Mouse (Mus musculus) neural tube, embryonic 13.5 days (tissue): ENCODE data around the gene Aldh2. TPM values are rescaled to one million over a fixed set of nuclear protein-coding genes. Genes with fewer than 3 reads are reported as not detected.
"Not testable (repeated sequence)": the region's sequence is repeated elsewhere in the genome, so short reads cannot be mapped to it uniquely, and the experiment has no call there.

Experiments used
- ATAC-seq: fragments of 200-750 bp; cut with Nextera tagmentation; 2 replicates; pipeline ENCODE4 v1.8.0; 2017; ENCODE audit warnings: low read depth, mild to moderate bottlenecking, moderate TSS enrichment, moderate library complexity
- H3K27ac ChIP-seq: fragments of 300-500 bp; sonication (generic); replicated peaks from 2 replicates; pipeline ENCODE4 v1.5.1; 2015; ENCODE audit warnings: moderate library complexity, mild to moderate bottlenecking, inconsistent platforms
- H3K27me3 ChIP-seq: fragments of 300-500 bp; sonication (generic); 2 replicates; pipeline ENCODE4 v1.6.1; 2015; ENCODE audit warnings: mild to moderate bottlenecking, inconsistent platforms
- H3K36me3 ChIP-seq: fragments of 300-500 bp; sonication (generic); 2 replicates; pipeline ENCODE4 v1.6.1; 2015; ENCODE audit warnings: mild to moderate bottlenecking, inconsistent platforms
- H3K4me1 ChIP-seq: fragments of 300-500 bp; sonication (generic); replicated peaks from 2 replicates; pipeline ENCODE4 v1.6.1; 2015; ENCODE audit warnings: inconsistent platforms
- H3K4me2 ChIP-seq: fragments of 300-500 bp; sonication (generic); 2 replicates; pipeline ENCODE4 v1.6.1; 2015; ENCODE audit warnings: inconsistent platforms, mild to moderate bottlenecking, moderate library complexity
- H3K4me3 ChIP-seq: fragments of 300-500 bp; sonication (generic); 2 replicates; pipeline ENCODE4 v1.5.1; 2015; ENCODE audit warnings: mild to moderate bottlenecking, inconsistent platforms
- H3K9ac ChIP-seq: fragments of 300-500 bp; sonication (generic); 2 replicates; pipeline ENCODE4 v1.6.1; 2015; ENCODE audit warnings: moderate library complexity, mild to moderate bottlenecking, inconsistent platforms
- H3K9me3 ChIP-seq: fragments of 300-500 bp; sonication (generic); 2 replicates; pipeline ENCODE4 v1.6.1; 2016; ENCODE audit warnings: inconsistent platforms
- WGBS: fragments of 180-500 bp; shearing (Covaris S2); methylation state at CpG from one replicate; pipeline ENCODE4 v1.1.7; 2015; 5-methylcytosine and 5-hydroxymethylcytosine counted together
- polyA plus RNA-seq: library from polyadenylated mRNA; unstranded; fragments of >200 nt; fragmentation: Nextera tagmentation; extraction: Ambion mirVana; gene quantifications from 2 replicates; pipeline ENCODE4 v1.2.1, GENCODE M21; 2015

Gene Aldh2
- polyA plus RNA-seq, 1 experiment from 2014 or later = 133 TPM

DNA sequence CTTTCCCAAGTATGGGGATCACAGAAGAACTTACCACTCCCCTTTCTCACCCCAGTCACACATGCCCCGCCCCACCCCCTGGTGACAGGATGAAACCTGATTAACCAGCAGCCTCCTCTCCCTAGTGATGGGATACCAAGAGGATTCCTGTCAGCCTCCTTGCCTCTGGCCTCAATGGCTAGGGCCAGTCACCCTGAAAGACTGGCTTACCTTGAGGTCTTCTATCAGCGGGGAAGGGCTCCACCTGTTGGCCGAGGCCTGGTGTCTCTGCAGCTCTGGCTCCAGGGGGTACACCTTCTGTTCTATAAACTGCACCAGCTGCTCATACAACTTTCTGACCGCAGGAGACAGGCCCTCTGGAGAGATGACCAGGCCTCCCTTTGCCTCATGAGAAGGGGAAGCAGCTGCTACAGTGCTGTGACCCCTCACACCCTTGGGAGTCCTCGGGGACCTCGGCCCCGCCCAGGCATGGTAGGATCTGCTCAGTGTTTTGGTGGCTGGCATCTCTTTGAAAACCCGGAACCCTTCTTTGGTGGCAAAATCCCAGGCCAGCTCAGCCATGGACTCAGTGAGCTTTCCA lies 16.0 kb upstream of the Aldh2 start:
- not testable (repeated sequence) for H3K9me3 ChIP-seq, ATAC-seq, H3K36me3 ChIP-seq, H3K4me3 ChIP-seq, H3K4me2 ChIP-seq, H3K4me1 ChIP-seq, H3K27ac ChIP-seq, H3K27me3 ChIP-seq, H3K9ac ChIP-seq
- WGBS = 42% methylated on average over 7 of the region's 8 CpGs

DNA sequence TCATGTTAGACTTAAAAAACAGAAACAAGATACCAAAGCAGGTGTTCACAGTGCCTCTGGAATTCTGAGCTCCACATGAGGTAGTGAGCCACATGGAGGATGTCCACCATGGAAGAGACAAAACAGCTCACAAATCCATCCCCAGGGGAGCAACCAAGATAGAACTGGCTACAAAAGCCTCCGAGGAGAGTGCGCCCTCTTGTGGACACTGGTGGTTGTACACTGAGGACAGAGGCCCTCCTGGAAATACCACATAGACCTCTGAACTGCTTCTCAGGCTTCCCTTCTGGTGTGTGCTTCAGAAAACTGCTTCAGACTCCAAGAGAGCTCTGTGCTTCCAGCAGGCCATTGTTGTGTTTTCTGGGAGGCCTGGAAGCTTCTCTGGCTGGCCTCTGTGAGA lies 12.5 kb upstream of the Aldh2 start:
- Histone ChIP-seq H3K9me3 (no peaks in the 10 kb centered on the region), H3K4me3 (no peak overlapping the region), H3K4me2 (no peak overlapping the region), H3K36me3 (no peaks in the 10 kb centered on the region), H3K27me3 (no peaks in the 10 kb centered on the region), H3K9ac (no peak overlapping the region), H3K27ac (no peak overlapping the region), H3K4me1 (0 out of 2 replicates have a peak, but pooled peaks cover 4% of the 10 kb centered on the region)
- no peak for ATAC-seq
- WGBS = 0% methylated on average over 2 of the region's 2 CpGs

DNA sequence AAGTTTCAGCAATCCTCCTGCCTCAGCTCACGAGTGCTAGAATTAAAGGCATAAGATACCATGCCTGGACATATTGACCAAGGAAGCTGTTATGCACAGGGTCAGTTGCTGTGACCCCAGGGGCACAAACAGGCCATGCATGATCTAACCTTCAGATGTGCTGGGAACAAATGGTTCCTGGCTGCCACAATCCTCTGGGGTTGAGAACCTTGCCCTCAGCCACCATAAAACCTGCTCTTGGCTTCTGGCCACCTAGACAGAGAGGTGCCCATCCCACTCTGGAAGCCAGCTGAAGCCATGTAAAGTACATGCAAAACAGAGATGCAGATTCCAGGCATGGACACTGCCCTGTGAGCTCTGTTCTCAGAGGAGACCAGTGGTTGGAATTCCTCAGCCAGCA lies 10.2 kb upstream of the Aldh2 start:
- whole genome bisulfite sequencing = 85% methylated on average over 1 of the region's 1 CpGs

DNA sequence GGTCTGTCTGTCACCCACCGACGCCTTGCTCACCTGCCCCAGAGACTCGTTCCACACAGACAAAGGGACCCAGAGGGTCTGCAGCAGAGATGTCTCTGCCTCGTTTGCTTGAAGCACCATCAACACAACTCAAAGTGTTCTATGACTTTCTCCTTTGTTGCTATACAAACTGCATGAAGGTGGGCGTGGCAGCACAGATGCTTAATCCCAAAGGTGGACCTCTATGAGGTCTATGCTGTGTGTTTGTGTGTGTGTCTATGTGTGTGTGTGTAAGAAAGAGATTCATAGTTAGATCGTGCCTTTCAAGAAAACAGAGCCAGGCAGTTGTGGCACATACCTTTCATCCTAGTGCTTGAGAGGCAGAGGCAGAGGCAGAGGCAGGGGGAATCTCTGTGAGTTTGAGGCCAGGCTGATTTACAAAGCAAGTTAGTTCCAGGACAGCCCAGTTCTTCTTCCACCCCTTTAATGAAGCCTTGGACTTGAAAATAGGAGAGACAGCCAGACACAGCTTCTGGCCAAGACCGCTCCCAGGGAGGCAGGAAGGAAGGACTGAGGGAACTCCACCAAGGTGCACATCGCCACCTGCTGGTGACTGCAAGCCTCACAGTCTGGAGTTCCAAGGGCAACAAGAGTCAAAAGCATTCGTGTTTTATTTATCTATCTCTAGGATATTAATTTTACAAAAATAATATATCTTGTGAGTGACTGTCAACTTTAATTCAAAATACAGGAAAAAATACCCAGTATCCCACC lies 8.1 kb upstream of the Aldh2 start:
- 0 out of 2 replicates have a peak, but pooled peaks cover 4% of the 10 kb centered on the region for H3K4me1 ChIP-seq
- 31% methylated on average over 9 of the region's 9 CpGs for WGBS
- H3K9ac ChIP-seq = peak overlapping the region; percentile 41; the same call in 1 of the 2 replicates
- ATAC-seq = no peak
- no peaks in the 10 kb centered on the region for H3K27me3 ChIP-seq
- no peak overlapping the region for H3K4me3 ChIP-seq
- no peak overlapping the region for H3K4me2 ChIP-seq
- H3K9me3 ChIP-seq = no peaks in the 10 kb centered on the region
- no peak overlapping the region for H3K27ac ChIP-seq
- H3K36me3 ChIP-seq = no peaks in the 10 kb centered on the region

More for the DNA sequence above, 10.2 kb upstream of the Aldh2 start:
- not testable (repeated sequence) for H3K27me3 ChIP-seq, H3K27ac ChIP-seq, H3K9ac ChIP-seq, H3K36me3 ChIP-seq, H3K9me3 ChIP-seq, H3K4me3 ChIP-seq, ATAC-seq, H3K4me2 ChIP-seq, H3K4me1 ChIP-seq

DNA sequence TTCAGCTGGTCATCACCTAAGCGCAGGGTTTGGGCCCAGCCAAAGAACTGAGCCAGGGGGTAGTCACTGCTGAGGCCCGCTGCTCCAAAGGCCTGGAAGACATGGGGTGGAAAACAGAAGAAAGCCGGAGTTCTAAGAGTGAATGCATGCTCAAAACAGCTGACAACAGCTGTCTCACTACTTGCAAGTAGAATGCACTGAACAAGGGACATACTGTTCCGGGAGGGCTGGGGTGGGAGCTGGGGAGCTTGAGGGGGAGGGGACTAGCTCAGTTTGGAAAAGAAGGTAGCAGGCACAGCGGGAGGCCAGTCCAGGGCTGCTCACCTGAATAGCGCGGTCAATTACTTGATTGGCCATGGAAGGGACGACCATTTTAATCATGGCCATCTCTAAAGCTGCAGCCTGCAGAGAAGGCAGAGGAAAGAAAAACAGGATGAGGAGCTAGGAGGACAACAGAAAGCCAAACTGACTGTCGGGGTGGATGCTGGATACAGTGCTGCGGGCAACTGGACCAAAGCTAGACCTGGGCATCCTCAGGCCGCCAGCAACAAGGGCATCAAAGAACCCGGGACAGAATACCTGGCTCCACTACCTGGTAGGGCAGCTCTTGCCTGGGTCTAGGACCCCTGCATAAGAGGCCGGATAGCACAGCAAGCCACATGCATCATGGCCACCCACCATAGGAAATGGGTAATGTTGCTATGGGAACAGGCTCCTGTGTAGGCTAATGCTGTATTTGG lies 5.4 kb upstream of the Aldh2 start:
- no peaks in the 10 kb centered on the region for H3K36me3 ChIP-seq
- H3K4me2 ChIP-seq = no peak overlapping the region
- H3K9me3 ChIP-seq = no peaks in the 10 kb centered on the region
- no peak overlapping the region for H3K27ac ChIP-seq
- WGBS = 59% methylated on average over 13 of the region's 13 CpGs
- H3K4me1 ChIP-seq = peaks cover 14% of the 10 kb centered on the region
- no peak overlapping the region for H3K9ac ChIP-seq
- no peak for ATAC-seq
- 0 out of 2 replicates have a peak, but pooled peaks cover 4% of the 10 kb centered on the region for H3K27me3 ChIP-seq
- H3K4me3 ChIP-seq = no peak overlapping the region

DNA sequence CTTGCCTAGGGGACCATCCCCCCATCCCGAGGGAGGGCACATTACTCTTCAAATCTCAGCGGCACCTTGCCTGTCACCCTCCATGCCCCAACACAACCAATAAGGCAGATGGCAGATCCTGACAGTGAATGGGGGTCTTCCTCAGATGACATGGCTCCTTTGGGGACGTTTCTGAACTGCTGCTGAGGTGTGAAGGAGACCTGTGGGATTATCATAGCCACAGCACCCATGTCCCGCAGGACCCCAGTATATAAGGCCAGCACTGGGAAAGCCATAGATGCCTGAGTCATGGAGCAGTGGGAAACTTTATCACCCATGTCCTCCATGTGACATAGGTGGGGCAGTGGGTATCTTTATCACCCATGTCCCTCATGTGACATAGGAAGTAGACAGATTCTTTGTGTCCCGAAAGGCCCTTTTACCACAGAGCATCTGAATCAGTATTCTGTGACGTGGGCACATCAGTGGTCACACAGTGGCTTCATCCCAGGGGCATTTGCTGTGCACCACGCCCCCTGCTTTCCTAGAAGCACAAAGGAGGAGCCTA lies 4.4 kb upstream of the Aldh2 start:
- no peak overlapping the region for H3K9ac ChIP-seq
- H3K4me3 ChIP-seq = no peak overlapping the region
- no peak overlapping the region for H3K27ac ChIP-seq
- 0 out of 2 replicates have a peak, but pooled peaks cover 4% of the 10 kb centered on the region for H3K27me3 ChIP-seq
- H3K4me1 ChIP-seq = peaks cover 22% of the 10 kb centered on the region
- ATAC-seq = no peak
- 74% methylated on average over 7 of the region's 7 CpGs for WGBS
- no peaks in the 10 kb centered on the region for H3K36me3 ChIP-seq
- no peaks in the 10 kb centered on the region for H3K9me3 ChIP-seq
- H3K4me2 ChIP-seq = no peak overlapping the region

DNA sequence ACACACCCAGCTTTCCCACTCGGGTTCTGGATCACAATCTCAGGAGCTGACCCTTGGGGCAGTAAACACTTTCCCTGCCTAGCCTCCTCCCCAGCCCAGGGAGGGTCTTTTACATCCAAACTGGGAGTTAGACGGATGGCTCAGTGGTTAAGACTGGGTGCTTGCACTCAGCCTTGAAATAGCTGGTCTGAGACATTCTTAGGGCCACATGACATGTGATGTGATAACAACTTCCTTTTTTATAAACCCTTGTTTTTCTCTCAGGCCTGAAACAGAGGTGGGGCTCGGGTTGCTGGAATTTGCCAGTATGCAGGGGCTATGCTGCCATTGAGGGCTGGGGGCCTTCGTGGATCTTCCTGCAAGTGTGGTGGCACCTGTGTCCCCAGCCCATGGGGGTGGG lies 3.7 kb upstream of the Aldh2 start:
- no peaks in the 10 kb centered on the region for H3K9me3 ChIP-seq
- ATAC-seq = no peak
- 0 out of 2 replicates have a peak, but pooled peaks cover 4% of the 10 kb centered on the region for H3K27me3 ChIP-seq
- no peak overlapping the region for H3K4me3 ChIP-seq
- no peak overlapping the region for H3K27ac ChIP-seq
- peaks cover 29% of the 10 kb centered on the region for H3K4me1 ChIP-seq
- H3K36me3 ChIP-seq = no peaks in the 10 kb centered on the region
- H3K9ac ChIP-seq = no peak overlapping the region
- WGBS = 76% methylated on average over 4 of the region's 4 CpGs
- no peak overlapping the region for H3K4me2 ChIP-seq

DNA sequence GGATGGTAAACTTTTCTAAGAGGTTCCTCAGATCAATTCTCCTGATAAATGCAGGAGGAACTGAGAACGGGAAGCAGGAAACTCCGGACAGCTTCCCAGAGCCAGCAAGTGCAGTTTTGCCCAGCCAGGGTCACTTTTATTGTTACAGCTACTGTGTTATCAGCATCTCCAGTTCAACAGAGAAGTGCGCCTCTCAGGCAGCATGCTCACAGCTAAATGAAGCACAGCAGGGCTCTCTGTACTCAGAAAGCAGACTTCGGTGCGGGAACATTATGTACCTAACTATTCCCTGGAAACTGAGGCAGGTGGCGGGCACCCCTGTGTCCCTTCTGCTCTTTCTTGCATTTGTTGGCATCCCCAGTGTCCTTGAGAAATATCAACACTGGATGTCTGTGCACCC lies 2.6 kb upstream of the Aldh2 start:
- Histone ChIP-seq H3K27me3 (0 out of 2 replicates have a peak, but pooled peaks cover 4% of the 10 kb centered on the region), H3K36me3 (no peaks in the 10 kb centered on the region), H3K27ac (no peak overlapping the region), H3K4me1 (peaks cover 32% of the 10 kb centered on the region), H3K4me2 (no peak overlapping the region), H3K4me3 (no peak overlapping the region), H3K9ac (no peak overlapping the region), H3K9me3 (no peaks in the 10 kb centered on the region)
- WGBS = 84% methylated on average over 6 of the region's 6 CpGs
- ATAC-seq = no peak

DNA sequence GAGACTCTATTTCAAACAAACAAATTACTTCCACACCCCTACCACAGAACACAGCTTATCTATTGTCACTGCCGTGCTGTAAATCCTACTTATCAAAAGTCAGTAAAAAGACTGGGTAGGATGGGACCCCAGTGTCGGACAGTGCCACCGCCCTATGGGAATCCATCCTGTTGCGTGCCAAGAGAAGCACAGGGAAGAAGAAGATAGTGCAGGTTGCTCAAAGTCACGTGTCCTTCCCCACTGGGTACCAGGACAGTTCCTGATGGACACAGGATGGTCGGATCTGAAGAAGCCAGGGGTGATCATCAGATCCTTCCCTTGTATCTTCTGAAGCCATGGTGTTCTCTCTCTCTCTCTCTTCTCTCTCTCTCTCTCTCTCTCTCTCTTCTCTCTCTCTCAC lies 2.1 kb upstream of the Aldh2 start:
- no peak overlapping the region for H3K4me3 ChIP-seq
- peaks cover 32% of the 10 kb centered on the region for H3K4me1 ChIP-seq
- no peak for ATAC-seq
- 0 out of 2 replicates have a peak, but pooled peaks cover 4% of the 10 kb centered on the region for H3K27me3 ChIP-seq
- 78% methylated on average over 6 of the region's 6 CpGs for WGBS
- H3K4me2 ChIP-seq = no peak overlapping the region
- no peaks in the 10 kb centered on the region for H3K36me3 ChIP-seq
- no peaks in the 10 kb centered on the region for H3K9me3 ChIP-seq
- no peak overlapping the region for H3K27ac ChIP-seq
- no peak overlapping the region for H3K9ac ChIP-seq

DNA sequence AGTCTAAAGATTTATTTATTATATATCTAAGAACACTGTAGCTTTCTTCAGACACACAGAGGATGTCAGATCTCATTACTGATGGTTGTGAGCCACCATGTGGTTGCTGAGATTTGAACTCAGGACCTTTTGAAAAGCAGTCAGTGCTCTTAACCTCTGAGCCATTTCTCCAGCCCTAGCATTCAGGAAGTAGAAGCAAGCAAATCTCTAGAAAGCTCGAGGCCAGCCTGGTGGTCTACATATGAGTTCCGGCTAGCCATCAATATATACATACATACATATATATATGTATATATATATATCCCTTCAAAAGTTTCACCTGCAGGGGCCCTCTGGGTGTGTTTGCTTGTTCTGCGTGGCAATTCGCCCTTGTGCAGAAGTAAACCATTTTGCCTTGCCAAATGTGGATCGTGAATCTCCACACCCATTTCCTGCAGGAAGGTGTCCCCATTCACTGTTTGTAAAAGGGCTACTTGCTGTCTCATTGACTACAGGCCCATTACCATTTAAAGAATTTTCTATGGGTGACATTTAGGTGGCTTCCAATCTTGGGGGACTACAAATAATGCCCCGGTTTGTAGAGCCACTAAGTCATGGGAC lies 1.2 kb upstream of the Aldh2 start:
- no peaks in the 10 kb centered on the region for H3K9me3 ChIP-seq
- H3K9ac ChIP-seq = no peak overlapping the region
- peak overlapping the region; percentile 97 for H3K4me2 ChIP-seq
- 0 out of 2 replicates have a peak, but pooled peaks cover 4% of the 10 kb centered on the region for H3K27me3 ChIP-seq
- no peaks in the 10 kb centered on the region for H3K36me3 ChIP-seq
- peaks cover 32% of the 10 kb centered on the region for H3K4me1 ChIP-seq
- WGBS = 83% methylated on average over 6 of the region's 6 CpGs
- ATAC-seq = no peak
- peak overlapping the region; percentile 85 for H3K27ac ChIP-seq
- H3K4me3 ChIP-seq = no peak overlapping the region

DNA sequence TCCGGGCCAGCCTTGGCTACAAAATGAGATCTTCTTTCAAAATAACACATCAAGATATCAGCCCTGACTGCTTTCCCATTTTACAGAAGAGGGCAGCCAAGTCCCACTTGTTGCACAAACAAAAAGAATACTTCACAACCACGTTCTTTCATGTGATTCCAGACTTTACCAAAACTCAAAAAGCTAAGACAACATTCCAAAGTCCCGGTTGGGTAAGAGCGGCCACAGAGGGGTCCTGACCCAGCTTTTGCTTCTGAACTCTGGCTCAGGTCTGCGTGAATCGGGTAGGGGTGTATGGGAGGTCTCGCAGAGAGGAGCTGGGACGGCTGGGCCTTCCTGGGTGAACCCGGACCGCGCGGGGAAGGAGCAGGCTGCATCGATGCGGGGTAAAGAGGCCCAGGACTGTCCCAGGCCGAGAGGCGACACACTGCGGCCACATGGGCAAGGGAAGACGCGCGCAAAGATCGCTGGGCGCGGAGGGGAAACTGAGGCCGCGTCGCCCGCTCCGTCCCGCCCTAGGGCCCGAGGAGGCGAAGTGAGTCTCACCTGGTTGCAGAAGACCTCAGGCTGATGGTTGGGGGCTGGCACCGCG lies 712 bp downstream of the Aldh2 start:
- 4% methylated on average over 33 of the region's 33 CpGs for WGBS
- peak; percentile 71; the same call in 1 of the 2 replicates for ATAC-seq

More for the DNA sequence above, 712 bp downstream of the Aldh2 start:
- peak overlapping the region; percentile 69 for H3K4me3 ChIP-seq
- H3K4me2 ChIP-seq = peak overlapping the region; percentile 97
- no peak overlapping the region; the same call in 1 of the 2 replicates for H3K27ac ChIP-seq
- H3K4me1 ChIP-seq = peaks cover 32% of the 10 kb centered on the region
- no peaks in the 10 kb centered on the region for H3K9me3 ChIP-seq
- peak overlapping the region; percentile 84 for H3K9ac ChIP-seq
- H3K36me3 ChIP-seq = no peaks in the 10 kb centered on the region
- H3K27me3 ChIP-seq = 0 out of 2 replicates have a peak, but pooled peaks cover 4% of the 10 kb centered on the region
